Mouse (Mus musculus): Measurements from ENCODE around the gene Gpx1. TPM values are rescaled to one million over a fixed set of nuclear protein-coding genes. Genes with fewer than 3 reads are reported as not detected.
"Not testable (repeated sequence)": the region's sequence is repeated elsewhere in the genome, so short reads cannot be mapped to it uniquely, and the experiment has no call there.

Gpx1 gene
- total RNA-seq (2021), result 100 to 1,000 TPM in 1 of 2 experiments, 10 to 100 TPM in 1; 97.1 to 117 TPM
- long read RNA-seq, experiment 1, transcript Gpx1-201 (2 exons, 1,072 nt), result major isoform, 62 of 62 reads
- long read RNA-seq, experiment 1, partial matches to known transcripts, result 0 of 62 reads
- long read RNA-seq, experiment 1, other reads (novel, unspliced or antisense), result 0 of 62 reads
- long read RNA-seq, experiment 2, transcript Gpx1-201 (2 exons, 1,072 nt), result major isoform, 50 of 52 reads
- long read RNA-seq, experiment 2, partial matches to known transcripts, result 0 of 52 reads
- long read RNA-seq, experiment 2, other reads (novel, unspliced or antisense), result 2 of 52 reads

DNA sequence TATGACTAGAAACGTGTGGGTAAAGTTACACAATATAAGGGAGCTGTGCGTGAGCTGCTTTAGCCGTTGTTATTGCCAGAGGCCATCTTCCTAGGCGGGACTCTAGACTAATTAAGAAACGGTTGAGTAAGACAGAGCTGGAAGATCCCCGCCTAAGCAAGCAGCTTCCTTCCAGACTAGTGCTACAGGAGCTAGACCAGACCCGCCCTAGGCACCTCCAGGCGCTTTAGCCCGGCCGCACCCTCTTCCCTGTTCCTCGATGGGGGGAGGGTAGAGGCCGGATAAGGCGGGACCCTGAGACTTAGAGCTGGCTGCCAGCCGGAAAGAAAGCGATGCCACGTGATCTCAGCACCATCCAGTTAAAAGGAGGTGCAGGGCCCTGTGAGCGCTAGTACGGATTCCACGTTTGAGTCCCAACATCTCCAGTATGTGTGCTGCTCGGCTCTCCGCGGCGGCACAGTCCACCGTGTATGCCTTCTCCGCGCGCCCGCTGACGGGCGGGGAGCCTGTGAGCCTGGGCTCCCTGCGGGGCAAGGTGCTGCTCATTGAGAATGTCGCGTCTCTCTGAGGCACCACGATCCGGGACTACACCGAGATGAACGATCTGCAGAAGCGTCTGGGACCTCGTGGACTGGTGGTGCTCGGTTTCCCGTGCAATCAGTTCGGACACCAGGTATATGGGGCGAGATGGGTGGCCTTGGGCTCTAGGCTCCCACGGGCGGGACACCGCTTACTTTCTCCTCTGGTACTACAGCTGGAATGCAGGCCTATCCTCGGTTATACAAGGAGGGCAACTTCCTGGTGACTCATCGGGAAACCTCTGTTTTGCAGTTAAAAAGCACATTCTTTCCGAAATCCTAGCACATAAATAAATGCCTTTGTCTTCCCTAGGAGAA, at the start of gene Gpx1:
TSS of gene Gpx1 (plus strand) at position 18 of the 896 bp plus-strand sequence.
- peak; percentile 84 for DNase-seq

DNA sequence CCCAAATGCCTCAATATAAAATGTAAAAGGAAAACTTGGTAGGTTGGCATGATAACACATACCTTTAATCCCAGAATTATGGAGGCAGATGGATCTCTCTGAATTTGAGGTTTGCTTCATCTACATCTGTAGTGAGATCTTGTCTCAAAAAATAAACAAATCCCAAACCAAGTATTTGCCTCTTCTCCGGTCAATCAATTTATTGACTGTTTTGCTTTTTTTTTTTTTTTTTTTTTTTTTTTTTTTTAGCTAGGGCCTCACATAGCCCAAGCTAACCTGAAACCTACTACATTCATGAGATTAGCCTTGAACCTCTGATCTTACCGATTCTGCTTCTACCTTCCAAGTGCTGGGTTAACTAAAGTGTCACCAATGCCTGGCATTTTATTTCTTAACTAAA, 49.4 kb upstream of the Gpx1 start:
- no peak for DNase-seq

GRCm38 (mm10) chr9:108290016-108290750, 48.5 kb upstream of the Gpx1 start, which contains the start of gene Nicn1:
TSS of gene Nicn1 (plus strand) at chr9:108290429.
- peak; percentile 74 for DNase-seq

DNA sequence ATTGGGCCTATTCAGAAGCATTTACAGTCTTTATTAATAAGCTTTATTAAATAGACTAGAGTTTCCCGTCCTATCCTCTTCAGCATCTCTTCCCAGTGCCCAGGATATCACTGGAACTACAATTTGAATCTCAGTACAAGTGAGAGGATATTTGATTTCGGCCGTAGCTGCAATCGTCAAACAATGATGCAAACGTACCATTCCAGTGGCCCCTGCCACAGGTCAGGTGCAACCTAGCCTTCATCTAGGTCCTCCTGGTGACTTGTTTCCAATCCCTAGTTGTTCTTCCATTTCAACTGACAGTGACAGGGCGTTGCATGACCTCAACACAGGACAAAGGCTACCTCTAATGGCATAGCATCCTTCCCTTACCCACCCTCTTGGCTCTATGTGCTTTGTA, 47.9 kb upstream of the Gpx1 start:
- DNase-seq, result no peak

GRCm38 (mm10) chr9:108296453-108297355, 42.0 kb upstream of the Gpx1 start, which contains the start of gene Amt:
TSS of gene Amt (plus strand) at chr9:108296853.
- DNase-seq, result no peak

- no peak for DNase-seq
Measured at GRCm38 (mm10) chr9:108301853-108302252, 36.9 kb upstream of the Gpx1 start.

GRCm38 (mm10) chr9:108304716-108305115, 34.0 kb upstream of the Gpx1 start:
- no peak for DNase-seq

GRCm38 (mm10) chr9:108305170-108305569, 33.5 kb upstream of the Gpx1 start:
- DNase-seq, result no peak

- peak; percentile 95 for DNase-seq
Measured at GRCm38 (mm10) chr9:108305629-108306520, 32.8 kb upstream of the Gpx1 start, which contains the start of the genes Rhoa and Tcta. TSS of gene Rhoa (plus strand) at chr9:108306129. TSS of gene Tcta (minus strand) at chr9:108306160.

DNA sequence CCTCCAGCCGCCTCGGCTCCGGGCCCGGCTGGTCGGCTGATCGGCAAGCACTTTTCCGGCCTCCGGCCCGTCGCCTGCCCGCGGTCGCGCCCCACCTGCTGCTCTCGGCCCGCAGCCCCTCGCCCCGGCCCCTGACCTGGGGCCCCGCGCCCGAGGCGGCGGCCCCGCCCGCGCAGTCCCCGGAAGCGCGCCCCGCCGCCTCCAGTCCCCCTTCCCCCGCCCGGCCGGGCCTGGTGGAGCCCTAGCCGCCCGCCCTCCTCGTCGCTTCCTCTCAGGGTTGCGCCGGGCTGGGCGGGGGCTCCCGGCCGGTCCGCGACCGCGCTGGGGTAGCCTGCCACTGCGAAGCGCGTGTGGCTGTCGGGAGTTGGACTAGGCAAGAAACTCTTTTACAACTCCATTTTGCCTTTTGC, 32.1 kb upstream of the Gpx1 start:
- DNase-seq, result peak; percentile 87

DNA sequence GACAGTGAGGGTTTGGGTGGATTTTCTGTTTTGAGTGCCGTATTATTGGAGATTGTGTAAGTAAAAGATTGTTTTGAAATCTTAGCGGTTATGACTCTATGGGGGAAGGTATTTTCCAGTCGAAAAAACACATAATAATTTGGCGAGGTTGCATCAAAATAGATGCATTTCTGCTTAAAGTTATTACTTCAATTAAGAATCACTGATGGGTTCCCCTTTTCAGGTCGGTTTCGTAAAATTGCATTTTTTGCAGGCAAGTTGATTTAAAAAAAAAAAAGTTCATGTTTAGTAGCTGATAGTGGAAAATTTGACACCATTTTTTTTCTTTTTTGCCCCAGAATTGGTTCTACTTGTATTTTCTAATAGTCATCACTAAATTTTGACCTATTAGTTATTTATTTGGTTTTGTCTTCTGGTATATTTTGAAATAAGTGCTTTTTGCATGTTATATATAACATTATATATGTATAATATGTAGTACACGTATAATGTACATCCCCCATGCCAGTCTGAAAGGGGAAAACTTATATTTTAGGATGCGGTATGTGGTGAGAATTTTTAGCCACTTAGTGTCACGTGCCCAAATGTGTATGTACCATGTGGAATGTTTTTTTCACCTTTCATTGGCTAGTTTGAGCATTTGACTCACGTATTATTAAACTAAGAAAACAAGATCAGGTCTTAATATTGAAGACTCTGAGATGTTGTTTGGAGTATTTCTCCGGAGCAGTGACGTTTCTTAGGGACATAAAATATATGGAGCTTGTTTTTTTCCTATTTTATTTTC, 31.5 kb upstream of the Gpx1 start:
- no peak for DNase-seq

- DNase-seq, result no peak
Measured at GRCm38 (mm10) chr9:108308141-108308540, 30.6 kb upstream of the Gpx1 start.

DNA sequence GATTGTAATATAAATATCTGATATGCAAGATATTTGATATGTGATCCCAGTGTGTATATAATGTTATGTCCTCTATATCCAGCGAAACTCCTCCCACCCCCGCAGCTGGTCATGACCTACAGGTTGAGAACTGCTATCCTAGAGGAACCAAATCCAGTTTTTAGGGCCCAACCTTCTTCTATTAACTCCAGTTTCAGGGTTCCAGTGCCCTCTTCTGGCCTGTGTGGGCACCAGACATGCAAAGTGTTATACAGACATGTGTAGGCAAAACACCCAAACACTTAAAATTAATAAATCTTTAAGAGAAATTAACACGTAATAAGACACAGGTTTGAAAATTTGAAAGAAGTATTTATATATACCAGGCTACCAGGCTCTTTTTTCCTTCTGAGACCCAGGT, 21.1 kb upstream of the Gpx1 start:
- no peak for DNase-seq

DNA sequence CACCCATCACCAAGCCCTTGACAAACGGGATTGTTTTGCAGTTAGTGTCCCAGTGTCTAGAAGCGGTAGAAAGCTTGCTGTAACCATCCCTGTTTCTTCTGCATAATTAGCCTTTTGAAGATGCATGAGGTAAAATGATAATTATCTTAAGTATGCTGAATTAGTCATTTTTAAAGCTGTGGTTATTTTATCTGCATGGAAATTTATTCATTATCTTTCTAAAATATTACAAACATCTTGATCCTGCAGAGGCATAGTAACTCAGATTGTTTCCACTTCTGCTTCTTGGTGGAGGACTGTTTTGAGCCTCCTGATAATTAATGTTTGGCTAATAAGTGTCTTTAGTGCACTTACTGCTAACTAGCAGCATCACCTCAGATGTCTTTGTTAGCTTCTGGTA, 20.2 kb upstream of the Gpx1 start:
- no peak for DNase-seq

DNA sequence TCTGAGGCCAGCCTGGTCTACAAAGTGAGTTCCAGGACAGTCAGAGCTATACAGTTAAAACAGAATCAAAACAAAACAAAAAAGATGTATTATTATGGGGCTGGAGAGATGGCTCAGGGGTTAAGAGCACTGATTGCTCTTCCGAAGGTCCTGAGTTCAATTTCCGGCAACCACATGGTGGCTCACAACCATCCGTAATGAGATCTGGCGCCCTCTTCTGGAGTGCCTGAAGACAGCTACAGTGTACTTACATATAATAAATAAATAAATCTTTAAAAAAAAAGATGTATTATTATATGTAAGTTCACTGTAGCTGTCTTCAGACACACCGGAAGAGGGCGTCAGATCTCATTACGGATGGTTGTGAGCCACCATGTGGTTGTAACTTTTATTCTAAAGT, 16.6 kb upstream of the Gpx1 start:
- DNase-seq, result not testable (repeated sequence)

GRCm38 (mm10) chr9:108324784-108325183, 13.9 kb upstream of the Gpx1 start:
- no peak for DNase-seq

GRCm38 (mm10) chr9:108325811-108326210, 12.9 kb upstream of the Gpx1 start:
- DNase-seq, result no peak

GRCm38 (mm10) chr9:108337848-108338550, 704 bp upstream of the Gpx1 start:
- DNase-seq, result no peak

GRCm38 (mm10) chr9:108338551-108338885, 185 bp upstream of the Gpx1 start:
- no peak for DNase-seq
